Mouse (Mus musculus) CH12.LX (cell line): ENCODE measurements around the gene Tubd1.
A peak's percentile ranks its signal among the peaks of the same experiment; 100 is the strongest.

Experiments used
- BHLHE40 ChIP-seq: IDR thresholded peaks from 2 replicates; pipeline ENCODE4 v1.6.1; 2011; ENCODE audit warnings: mild to moderate bottlenecking, low read depth, low read length, improper control_type of control experiment
- CHD1 ChIP-seq: IDR thresholded peaks from 2 replicates; pipeline ENCODE4 v1.6.1; 2012; ENCODE audit warnings: low read depth, low read length, improper control_type of control experiment, inconsistent platforms
- CTCF ChIP-seq, 2 experiments: IDR thresholded peaks in 1 of 2; conservative IDR thresholded peaks in 1 of 2; 2 replicates each; pipeline ENCODE4 v1.5.1; 2011 to 2012; ENCODE audit warnings: low read depth in 2 of 2, low read length in 2 of 2, improper control_type of control experiment in 1 of 2, inconsistent platforms in 1 of 2, mild to moderate bottlenecking in 1 of 2, moderate library complexity in 1 of 2
- HCFC1 ChIP-seq: IDR thresholded peaks from 2 replicates; pipeline ENCODE4 v1.6.1; 2012; ENCODE audit warnings: low read depth, mild to moderate bottlenecking, inconsistent platforms, low read length, improper control_type of control experiment
- MAFK ChIP-seq: IDR thresholded peaks from 2 replicates; pipeline ENCODE4 v1.6.1; 2011; ENCODE audit warnings: low read length, improper control_type of control experiment; ENCODE audit not compliant: insufficient replicate concordance
- MXI1 ChIP-seq: IDR thresholded peaks from 2 replicates; pipeline ENCODE4 v1.6.1; 2011; ENCODE audit warnings: mild to moderate bottlenecking, low read depth, low read length, improper control_type of control experiment
- MYC ChIP-seq: IDR thresholded peaks from 2 replicates; pipeline ENCODE4 v1.6.1; 2011; ENCODE audit warnings: low read depth, mild to moderate bottlenecking, improper control_type of control experiment, low read length
- POLR2A ChIP-seq: IDR thresholded peaks from 2 replicates; pipeline ENCODE4 v1.6.1; 2011; ENCODE audit warnings: low read depth, mild to moderate bottlenecking, improper control_type of control experiment, low read length
- POLR2AphosphoS2 ChIP-seq: IDR thresholded peaks from 2 replicates; pipeline ENCODE4 v1.6.1; 2011; ENCODE audit warnings: low read depth, low read length, improper control_type of control experiment
- RCOR1 ChIP-seq: conservative IDR thresholded peaks from 2 replicates; pipeline ENCODE4 v1.6.1; 2012; ENCODE audit warnings: low read depth, mild to moderate bottlenecking, inconsistent platforms, low read length, improper control_type of control experiment
- SMC3 ChIP-seq: IDR thresholded peaks from 2 replicates; pipeline ENCODE4 v1.6.1; 2011; ENCODE audit warnings: low read depth, low read length, improper control_type of control experiment
- TBP ChIP-seq: conservative IDR thresholded peaks from 2 replicates; pipeline ENCODE4 v1.6.1; 2011; ENCODE audit warnings: low read depth, low read length, improper control_type of control experiment
- ZKSCAN1 ChIP-seq: IDR thresholded peaks from 2 replicates; pipeline ENCODE4 v1.6.1; 2012; ENCODE audit warnings: low read depth, inconsistent platforms, low read length, improper control_type of control experiment, borderline replicate concordance
- ZNF384 ChIP-seq: IDR thresholded peaks from 2 replicates; pipeline ENCODE4 v1.6.1; 2012; ENCODE audit warnings: low read depth, low read length, improper control_type of control experiment, inconsistent platforms

DNA sequence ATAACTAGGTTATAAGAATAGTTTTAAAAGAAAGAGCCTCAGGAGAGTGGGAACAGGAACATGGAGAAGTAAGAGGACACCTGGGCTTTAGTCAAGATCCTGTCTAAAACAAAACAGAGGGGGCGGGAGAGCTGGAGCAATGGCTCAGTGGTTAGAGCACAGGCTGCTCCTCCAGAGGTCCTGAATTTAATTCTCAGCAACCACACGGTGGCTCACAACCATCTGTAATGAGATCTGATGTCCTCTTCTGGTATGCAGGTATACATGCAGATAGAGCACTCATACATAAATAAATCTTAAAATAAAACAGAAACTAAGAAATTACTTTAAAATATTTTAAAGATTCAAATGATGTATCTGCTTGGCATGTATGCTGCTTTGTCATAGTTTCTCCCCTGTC lies 27.8 kb downstream of the Tubd1 start:
- no peak for TF ChIP-seq MXI1
- TF ChIP-seq POLR2AphosphoS2, result no peak
- no peak for TF ChIP-seq RCOR1
- peak; percentile 82 for TF ChIP-seq SMC3
- TF ChIP-seq BHLHE40, result no peak
- no peak for TF ChIP-seq ZNF384
- no peak for TF ChIP-seq CHD1
- no peak for TF ChIP-seq ZKSCAN1
- no peak for TF ChIP-seq TBP
- TF ChIP-seq POLR2A, result no peak
- peak in 1 of 2 experiments; percentile 74; a peak in 2 of 4 replicates for TF ChIP-seq CTCF (conservative IDR thresholded peaks at IDR 0.05 in 1 of 2, IDR thresholded peaks at IDR 0.05 in 1 of 2; ENCODE audit: low read depth in 2 of 2, low read length in 2 of 2)
- TF ChIP-seq MYC, result no peak
- TF ChIP-seq MAFK, result no peak
- no peak for TF ChIP-seq HCFC1
